Mouse (Mus musculus): ENCODE results near the gene Ppm1a.

- TF ChIP-seq CTCF (IDR thresholded peaks at IDR 0.05; ENCODE audit: low read depth) (no peak), EP300 (optimal IDR thresholded peaks at IDR 0.05) (no peak)
Measured at GRCm38 (mm10) chr12:72741176-72741575, 16.1 kb upstream of the Ppm1a start.

All from stomach, postnatal 0 days (tissue).